Mouse (Mus musculus): ENCODE measurements around the gene Zbtb7b. TPM values are rescaled to one million over a fixed set of nuclear protein-coding genes. Genes with fewer than 3 reads are reported as not detected.

Gene Zbtb7b
- 59.8 and 64.9 TPM in 2 replicates for polyA plus RNA-seq (2012; rRNA removed)

GRCm38 (mm10) chr3:89394006-89394893 is at the start of gene Zbtb7b:
Gene Zbtb7b (minus strand): TSS chr3:89394776.
- H3K4me3 ChIP-seq (ENCODE audit: control insufficient read depth, insufficient read depth, low read length): peak within 1 kb of the TSS; percentile 46
- TF ChIP-seq CTCF (IDR thresholded peaks at IDR 0.05; ENCODE audit: borderline replicate concordance, control insufficient read depth, extremely low read depth, insufficient read depth, low read length, poor library complexity) (no peak), POLR2A (IDR thresholded peaks at IDR 0.05; ENCODE audit: control insufficient read depth, extremely low read depth, insufficient read depth, low read length, poor library complexity) (no peak)
- H3K27ac ChIP-seq (ENCODE audit: control insufficient read depth, insufficient read depth, low read length): peak within 1 kb of the TSS; percentile 59
- WGBS: 1% methylated on average over 42 of the region's 42 CpGs
- peaks cover 48% of the 10 kb centered on the region for H3K4me1 ChIP-seq (replicated peaks; ENCODE audit: control insufficient read depth, insufficient read depth, low read length)
- DNase-seq: peak; percentile 29
- H3K27me3 ChIP-seq (ENCODE audit: control insufficient read depth, insufficient read depth, low read length): peaks cover 13% of the 10 kb centered on the region
- no peaks in the 10 kb centered on the region for H3K36me3 ChIP-seq (ENCODE audit: control insufficient read depth, insufficient read depth, low read length)

- H3K4me1 ChIP-seq (replicated peaks; ENCODE audit: control insufficient read depth, insufficient read depth, low read length): peaks cover 13% of the 10 kb centered on the region
- no peaks in the 10 kb centered on the region for H3K27me3 ChIP-seq (ENCODE audit: control insufficient read depth, insufficient read depth, low read length)
- TF ChIP-seq POLR2A (IDR thresholded peaks at IDR 0.05; ENCODE audit: control insufficient read depth, extremely low read depth, insufficient read depth, low read length, poor library complexity) (no peak), CTCF (IDR thresholded peaks at IDR 0.05; ENCODE audit: borderline replicate concordance, control insufficient read depth, extremely low read depth, insufficient read depth, low read length, poor library complexity) (no peak)
- DNase-seq: no peak
- no peak overlapping the region for H3K27ac ChIP-seq (ENCODE audit: control insufficient read depth, insufficient read depth, low read length)
- H3K36me3 ChIP-seq (ENCODE audit: control insufficient read depth, insufficient read depth, low read length): peaks cover 7% of the 10 kb centered on the region
- WGBS: 95% methylated on average over 2 of the region's 2 CpGs
- no peak overlapping the region for H3K4me3 ChIP-seq (ENCODE audit: control insufficient read depth, insufficient read depth, low read length)
These were observed 46.1 kb upstream of the Zbtb7b start for GRCm38 (mm10) chr3:89440691-89441090.

DNA sequence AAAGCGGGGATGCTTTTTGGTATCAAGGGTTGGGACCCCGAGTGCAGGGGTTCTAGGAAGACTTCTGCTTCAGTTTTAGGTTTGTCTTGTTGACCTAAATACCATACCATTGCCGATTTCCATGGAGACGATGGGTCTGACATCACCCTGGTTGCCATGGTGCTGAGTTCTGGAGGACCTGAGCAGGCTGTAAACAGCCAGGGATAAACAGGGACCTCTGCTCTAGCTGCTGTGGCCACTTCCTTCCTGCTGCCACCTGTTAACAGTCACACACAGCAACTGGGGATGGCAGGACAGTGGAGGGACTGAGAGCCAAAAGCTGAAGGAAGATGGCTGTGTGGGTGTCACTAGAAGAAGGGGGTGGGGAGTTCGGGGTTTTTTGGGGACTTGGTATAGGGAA is 42.7 kb upstream of the Zbtb7b start:
- Histone ChIP-seq H3K27ac (ENCODE audit: control insufficient read depth, insufficient read depth, low read length) (peak overlapping the region; percentile 15; the same call in 1 of the 2 replicates), H3K27me3 (ENCODE audit: control insufficient read depth, insufficient read depth, low read length) (no peaks in the 10 kb centered on the region), H3K4me1 (replicated peaks; ENCODE audit: control insufficient read depth, insufficient read depth, low read length) (peaks cover 13% of the 10 kb centered on the region), H3K36me3 (ENCODE audit: control insufficient read depth, insufficient read depth, low read length) (no peaks in the 10 kb centered on the region), H3K4me3 (ENCODE audit: control insufficient read depth, insufficient read depth, low read length) (peak overlapping the region; percentile 31)
- TF ChIP-seq POLR2A (IDR thresholded peaks at IDR 0.05; ENCODE audit: control insufficient read depth, extremely low read depth, insufficient read depth, low read length, poor library complexity): no peak
- no peak for TF ChIP-seq CTCF (IDR thresholded peaks at IDR 0.05; ENCODE audit: borderline replicate concordance, control insufficient read depth, extremely low read depth, insufficient read depth, low read length, poor library complexity)
- DNase-seq: peak; percentile 28
- 6% methylated on average over 5 of the region's 5 CpGs for WGBS

- peak; percentile 50; the same call in 1 of the 2 replicates for TF ChIP-seq POLR2A (IDR thresholded peaks at IDR 0.05; ENCODE audit: control insufficient read depth, extremely low read depth, insufficient read depth, low read length, poor library complexity)
- TF ChIP-seq CTCF (IDR thresholded peaks at IDR 0.05; ENCODE audit: borderline replicate concordance, control insufficient read depth, extremely low read depth, insufficient read depth, low read length, poor library complexity): no peak
- peak; percentile 64 for DNase-seq
- WGBS: 10% methylated on average over 16 of the region's 16 CpGs
- Histone ChIP-seq H3K4me3 (ENCODE audit: control insufficient read depth, insufficient read depth, low read length) (peak within 1 kb of the TSS; percentile 75), H3K36me3 (ENCODE audit: control insufficient read depth, insufficient read depth, low read length) (no peaks in the 10 kb centered on the region), H3K27me3 (ENCODE audit: control insufficient read depth, insufficient read depth, low read length) (no peaks in the 10 kb centered on the region), H3K27ac (ENCODE audit: control insufficient read depth, insufficient read depth, low read length) (peak within 1 kb of the TSS; percentile 55; the same call in 1 of the 2 replicates), H3K4me1 (replicated peaks; ENCODE audit: control insufficient read depth, insufficient read depth, low read length) (peaks cover 14% of the 10 kb centered on the region)
These were observed 41.9 kb upstream of the Zbtb7b start, which contains the start of gene Pbxip1 for GRCm38 (mm10) chr3:89436176-89437113. Gene Pbxip1 (plus strand): TSS chr3:89436706.

- Histone ChIP-seq H3K27me3 (ENCODE audit: control insufficient read depth, insufficient read depth, low read length) (no peaks in the 10 kb centered on the region), H3K4me1 (replicated peaks; ENCODE audit: control insufficient read depth, insufficient read depth, low read length) (peaks cover 20% of the 10 kb centered on the region), H3K4me3 (ENCODE audit: control insufficient read depth, insufficient read depth, low read length) (no peak overlapping the region), H3K27ac (ENCODE audit: control insufficient read depth, insufficient read depth, low read length) (no peak overlapping the region), H3K36me3 (ENCODE audit: control insufficient read depth, insufficient read depth, low read length) (no peaks in the 10 kb centered on the region)
- DNase-seq: no peak
- TF ChIP-seq CTCF (IDR thresholded peaks at IDR 0.05; ENCODE audit: borderline replicate concordance, control insufficient read depth, extremely low read depth, insufficient read depth, low read length, poor library complexity): no peak
- WGBS: 94% methylated on average over 7 of the region's 7 CpGs
These were observed 40.5 kb upstream of the Zbtb7b start for GRCm38 (mm10) chr3:89435041-89435440.

GRCm38 (mm10) chr3:89434532-89434931 is 40.0 kb upstream of the Zbtb7b start:
- Histone ChIP-seq H3K27me3 (ENCODE audit: control insufficient read depth, insufficient read depth, low read length) (no peaks in the 10 kb centered on the region), H3K27ac (ENCODE audit: control insufficient read depth, insufficient read depth, low read length) (no peak overlapping the region), H3K4me3 (ENCODE audit: control insufficient read depth, insufficient read depth, low read length) (no peak overlapping the region), H3K4me1 (replicated peaks; ENCODE audit: control insufficient read depth, insufficient read depth, low read length) (peaks cover 20% of the 10 kb centered on the region), H3K36me3 (ENCODE audit: control insufficient read depth, insufficient read depth, low read length) (no peaks in the 10 kb centered on the region)
- no peak for DNase-seq
- TF ChIP-seq CTCF (IDR thresholded peaks at IDR 0.05; ENCODE audit: borderline replicate concordance, control insufficient read depth, extremely low read depth, insufficient read depth, low read length, poor library complexity): no peak
- no peak for TF ChIP-seq POLR2A (IDR thresholded peaks at IDR 0.05; ENCODE audit: control insufficient read depth, extremely low read depth, insufficient read depth, low read length, poor library complexity)
- WGBS: 95% methylated on average over 11 of the region's 11 CpGs

Measured in thymus, adult 2 months (tissue).